12 mouse cellular contexts compared by ENCODE assay signal in the genomic region with DNA sequence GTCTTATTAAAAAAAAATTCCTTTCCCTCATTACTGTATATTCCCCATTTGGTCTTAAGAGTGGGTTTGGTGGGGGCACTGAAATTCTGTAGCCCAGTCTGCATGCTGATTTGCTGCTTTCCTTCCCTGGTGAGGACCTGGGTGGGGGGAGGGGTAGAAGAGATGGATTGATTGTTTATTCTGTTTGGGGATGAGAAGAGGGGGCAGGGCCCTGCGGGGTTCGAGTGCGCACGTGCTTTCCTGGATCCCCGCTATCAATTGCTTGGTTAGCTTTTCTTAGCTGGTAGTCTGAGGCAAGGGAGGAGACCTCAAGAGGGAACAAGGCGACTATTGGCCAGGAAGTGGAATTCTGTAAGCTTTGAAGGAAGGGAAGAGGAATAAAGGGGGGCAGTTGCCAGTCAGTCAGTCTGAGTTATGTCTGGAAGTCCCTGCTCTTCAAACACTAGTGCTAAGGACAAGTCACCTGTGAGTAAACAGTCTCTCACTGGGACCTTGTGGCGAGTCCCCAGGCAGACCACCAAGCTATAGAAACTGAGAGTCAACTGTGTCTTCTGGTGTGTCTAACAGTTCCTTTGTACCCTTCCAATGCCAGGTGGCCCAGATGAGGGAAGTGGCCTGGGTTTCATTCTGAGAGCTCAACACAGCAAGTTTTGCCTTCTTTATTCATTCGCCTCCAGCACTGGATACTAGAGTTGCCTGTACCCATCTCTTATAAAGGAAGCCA.
A peak's percentile ranks its signal among the peaks of the same experiment; 100 is the strongest.
DNase-seq lines count a peak whose midpoint lies in the region; ATAC-seq and TF ChIP-seq lines count a peak whose summit lies in the region.
"Had no signal": no experiment of that assay in that cellular context is flagged by ENCODE, and none has a peak within 500 bp of the region (broad histone marks: within the 10 kb centered on the region; RNA-seq: fewer than 3 reads in every experiment).

No protein-coding gene starts in this region.

- TF ChIP-seq CTCF in stomach, postnatal 0 days (IDR thresholded peaks at IDR 0.05; ENCODE audit: low read depth): no peak

- no peak for ATAC-seq in hindbrain, embryonic 14.5 days (ENCODE audit: low FRiP score)
- no peak for ATAC-seq in stomach, embryonic 16.5 days (ENCODE audit: insufficient read depth, low FRiP score)
- ATAC-seq in stomach, postnatal 0 days (ENCODE audit: low FRiP score, low TSS enrichment): no peak
- ATAC-seq in hindbrain, embryonic 13.5 days (ENCODE audit: low FRiP score): no peak; the same call in 1 of the 2 replicates

- no peak overlapping the region for H3K4me2 ChIP-seq in hindbrain, embryonic 14.5 days (replicated peaks)
- H3K4me2 ChIP-seq in stomach, embryonic 16.5 days (ENCODE audit: low read depth, low read length): no peak overlapping the region
- H3K4me2 ChIP-seq in stomach, postnatal 0 days (replicated peaks; ENCODE audit: low read depth): no peak overlapping the region
- no peak overlapping the region for H3K4me2 ChIP-seq in hindbrain, embryonic 13.5 days
- H3K4me2 ChIP-seq: heart, embryonic 11.5 days had no signal

- peak overlapping the region; percentile 73 for H3K27ac ChIP-seq in hindbrain, embryonic 10.5 days
- no peak overlapping the region for H3K27ac ChIP-seq in hindbrain, embryonic 14.5 days
- H3K27ac ChIP-seq in stomach, embryonic 16.5 days (ENCODE audit: low read length): 0 out of 2 replicates have a peak overlapping the region, but pooled peaks have one; percentile 21
- no peak overlapping the region for H3K27ac ChIP-seq in stomach, postnatal 0 days (replicated peaks)
- 0 out of 2 replicates have a peak overlapping the region, but pooled peaks have one; percentile 20 for H3K27ac ChIP-seq in hindbrain, embryonic 13.5 days

- H3K36me3 ChIP-seq in hindbrain, embryonic 10.5 days: 0 out of 2 replicates have a peak, but pooled peaks cover 3% of the 10 kb centered on the region
- no peaks in the 10 kb centered on the region for H3K36me3 ChIP-seq in hindbrain, embryonic 14.5 days (replicated peaks; ENCODE audit: control insufficient read depth, insufficient read depth)
- no peaks in the 10 kb centered on the region for H3K36me3 ChIP-seq in stomach, embryonic 16.5 days (ENCODE audit: control insufficient read depth, insufficient read depth, low read length)
- H3K36me3 ChIP-seq in stomach, postnatal 0 days (ENCODE audit: control insufficient read depth, insufficient read depth, low read length): no peaks in the 10 kb centered on the region
- H3K36me3 ChIP-seq in hindbrain, embryonic 13.5 days: no peaks in the 10 kb centered on the region
- no peaks in the 10 kb centered on the region; the same call in 1 of the 2 replicates for H3K36me3 ChIP-seq in splenic B cell, adult 2 months (ENCODE audit: control insufficient read depth, insufficient read depth, low read length, poor library complexity, severe bottlenecking)

- no peak overlapping the region for H3K9ac ChIP-seq in hindbrain, embryonic 14.5 days
- H3K9ac ChIP-seq in stomach, embryonic 16.5 days (ENCODE audit: low read length): no peak overlapping the region
- H3K9ac ChIP-seq in stomach, postnatal 0 days (ENCODE audit: low read length): no peak overlapping the region
- no peak overlapping the region for H3K9ac ChIP-seq in hindbrain, embryonic 13.5 days

- no peak for TF ChIP-seq EP300 in stomach, postnatal 0 days (optimal IDR thresholded peaks at IDR 0.05)

- no peaks in the 10 kb centered on the region for H3K27me3 ChIP-seq in hindbrain, embryonic 10.5 days (ENCODE audit: insufficient read depth, poor library complexity, severe bottlenecking)
- H3K27me3 ChIP-seq in hindbrain, embryonic 14.5 days (ENCODE audit: control insufficient read depth, insufficient read depth, low read length): no peaks in the 10 kb centered on the region
- no peaks in the 10 kb centered on the region for H3K27me3 ChIP-seq in stomach, embryonic 16.5 days (ENCODE audit: control insufficient read depth, insufficient read depth, low read length)
- no peaks in the 10 kb centered on the region for H3K27me3 ChIP-seq in stomach, postnatal 0 days (ENCODE audit: control insufficient read depth, insufficient read depth, low read length)
- H3K27me3 ChIP-seq in hindbrain, embryonic 13.5 days: no peaks in the 10 kb centered on the region
- no peaks in the 10 kb centered on the region for H3K27me3 ChIP-seq in splenic B cell, adult 2 months (ENCODE audit: control insufficient read depth, insufficient read depth, low read length, poor library complexity, severe bottlenecking)

- no peaks in the 10 kb centered on the region for H3K9me3 ChIP-seq in hindbrain, embryonic 10.5 days
- no peaks in the 10 kb centered on the region for H3K9me3 ChIP-seq in hindbrain, embryonic 14.5 days (ENCODE audit: control insufficient read depth, low read length)
- H3K9me3 ChIP-seq in stomach, embryonic 16.5 days (replicated peaks; ENCODE audit: control insufficient read depth, low read length): no peaks in the 10 kb centered on the region
- no peaks in the 10 kb centered on the region for H3K9me3 ChIP-seq in stomach, postnatal 0 days (ENCODE audit: control insufficient read depth, low read length)
- no peaks in the 10 kb centered on the region for H3K9me3 ChIP-seq in hindbrain, embryonic 13.5 days

- 22% methylated on average over 8 of the region's 8 CpGs for WGBS in hindbrain, embryonic 10.5 days
- WGBS in hindbrain, embryonic 14.5 days: 22% methylated on average over 8 of the region's 8 CpGs
- WGBS in stomach, embryonic 16.5 days: 44% methylated on average over 8 of the region's 8 CpGs
- 55% methylated on average over 8 of the region's 8 CpGs for WGBS in stomach, postnatal 0 days
- 25% methylated on average over 8 of the region's 8 CpGs for WGBS in hindbrain, embryonic 13.5 days

- DNase-seq in hindbrain, embryonic 10.5 days (ENCODE audit: low spot score): peak; percentile 41
- no peak for DNase-seq in hindbrain, embryonic 14.5 days (ENCODE audit: low spot score)
- DNase-seq in stomach, postnatal 0 days (ENCODE audit: low spot score): no peak
- peak; percentile 42 for DNase-seq in splenic B cell, adult 2 months (ENCODE audit: low read depth, low spot score)
- DNase-seq in lung, adult 18-20 months: no peak
- DNase-seq in kidney, adult 9 months: no peak
- DNase-seq: cerebellum, postnatal 36 days; kidney, postnatal 10 days; lung, postnatal 14 days had no signal

- H3K4me3 ChIP-seq in hindbrain, embryonic 10.5 days: no peak overlapping the region
- H3K4me3 ChIP-seq in hindbrain, embryonic 14.5 days (replicated peaks; ENCODE audit: low read length): no peak overlapping the region
- H3K4me3 ChIP-seq in stomach, embryonic 16.5 days (replicated peaks; ENCODE audit: low read length): no peak overlapping the region
- H3K4me3 ChIP-seq in stomach, postnatal 0 days (ENCODE audit: low read depth, low read length): no peak overlapping the region
- H3K4me3 ChIP-seq in hindbrain, embryonic 13.5 days: no peak overlapping the region

- H3K4me1 ChIP-seq in hindbrain, embryonic 10.5 days (replicated peaks): peaks cover 49% of the 10 kb centered on the region
- H3K4me1 ChIP-seq in hindbrain, embryonic 14.5 days (replicated peaks; ENCODE audit: control insufficient read depth, insufficient read depth, low read length): peaks cover 30% of the 10 kb centered on the region
- peaks cover 39% of the 10 kb centered on the region for H3K4me1 ChIP-seq in stomach, embryonic 16.5 days (ENCODE audit: control insufficient read depth, insufficient read depth, low read length)
- peaks cover 6% of the 10 kb centered on the region; the same call in 1 of the 2 replicates for H3K4me1 ChIP-seq in stomach, postnatal 0 days (replicated peaks; ENCODE audit: control insufficient read depth, insufficient read depth)
- H3K4me1 ChIP-seq in hindbrain, embryonic 13.5 days (replicated peaks): peaks cover 52% of the 10 kb centered on the region

Comparison
In these comparisons a context has a peak if more than half of its experiments do, and no peak if none do; other contexts are left out.
1. DNase-seq: peak in hindbrain, embryonic 10.5 days (single experiment) and splenic B cell, adult 2 months (single experiment); none in hindbrain, embryonic 14.5 days (single experiment), stomach, postnatal 0 days (single experiment), lung, adult 18-20 months (0 of 2) and kidney, adult 9 months (single experiment).
2. H3K27ac ChIP-seq: peak in hindbrain, embryonic 10.5 days (single experiment), stomach, embryonic 16.5 days (single experiment) and hindbrain, embryonic 13.5 days (single experiment); none in hindbrain, embryonic 14.5 days (single experiment) and stomach, postnatal 0 days (single experiment).